Mouse (Mus musculus) gastrocnemius, postnatal 4 days (tissue): Measurements from ENCODE around the gene 4931406P16Rik. TPM values are rescaled to one million over a fixed set of nuclear protein-coding genes. Genes with fewer than 3 reads are reported as not detected.

Experiments
- DNase-seq, 2 experiments: peaks; one replicate each; pipeline ENCODE4 v3.0.0; 2021 to 2022; ENCODE audit warnings: low spot score in 2 of 2, mixed read lengths in 2 of 2
- total RNA-seq, 2 experiments: library from RNA; stranded (reverse); gene quantifications; 2 replicates each; pipeline ENCODE4 v1.2.3; 2021

Gene 4931406P16Rik
- total RNA-seq, 2 experiments from 2014 or later = 67.0 to 74.9 TPM

- DNase-seq = peak; percentile 43 to 84
Observed at GRCm38 (mm10) chr7:34317901-34318476, 4.6 kb upstream of the 4931406P16Rik start.

DNA sequence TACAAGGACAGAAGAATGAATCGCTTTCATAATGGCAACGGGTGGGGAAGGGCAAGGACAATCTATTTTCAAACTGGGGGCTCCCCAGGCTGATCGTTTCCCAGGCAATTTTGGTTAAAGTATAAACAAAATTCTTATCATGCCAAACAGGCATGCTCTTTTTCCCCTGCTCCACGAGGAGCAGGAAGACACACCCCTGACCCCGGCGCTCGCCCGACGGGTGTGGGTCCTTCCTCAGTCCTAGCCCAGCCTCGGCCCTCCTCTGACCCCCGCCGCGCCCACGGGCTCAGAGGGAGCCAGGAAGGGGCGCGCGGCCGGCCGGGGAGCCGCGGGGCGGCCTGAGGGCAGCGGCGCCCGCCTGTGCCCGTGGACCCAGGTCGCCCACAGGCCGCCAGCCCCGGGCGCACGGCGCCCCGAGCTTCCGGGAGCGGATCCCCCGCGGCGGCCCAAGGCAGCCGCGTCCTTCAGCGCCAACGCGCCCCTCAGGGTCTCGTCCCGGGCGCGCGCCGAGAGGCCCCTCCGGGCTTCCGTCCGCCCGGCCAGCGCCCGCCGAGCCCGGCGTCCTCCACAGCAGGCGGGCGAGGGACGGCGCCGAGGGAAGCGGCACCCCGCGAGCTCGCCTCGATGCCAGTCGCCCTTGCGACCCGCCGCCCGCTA, 437 bp downstream of the 4931406P16Rik start:
- DNase-seq = peak; percentile 38 to 67

DNA sequence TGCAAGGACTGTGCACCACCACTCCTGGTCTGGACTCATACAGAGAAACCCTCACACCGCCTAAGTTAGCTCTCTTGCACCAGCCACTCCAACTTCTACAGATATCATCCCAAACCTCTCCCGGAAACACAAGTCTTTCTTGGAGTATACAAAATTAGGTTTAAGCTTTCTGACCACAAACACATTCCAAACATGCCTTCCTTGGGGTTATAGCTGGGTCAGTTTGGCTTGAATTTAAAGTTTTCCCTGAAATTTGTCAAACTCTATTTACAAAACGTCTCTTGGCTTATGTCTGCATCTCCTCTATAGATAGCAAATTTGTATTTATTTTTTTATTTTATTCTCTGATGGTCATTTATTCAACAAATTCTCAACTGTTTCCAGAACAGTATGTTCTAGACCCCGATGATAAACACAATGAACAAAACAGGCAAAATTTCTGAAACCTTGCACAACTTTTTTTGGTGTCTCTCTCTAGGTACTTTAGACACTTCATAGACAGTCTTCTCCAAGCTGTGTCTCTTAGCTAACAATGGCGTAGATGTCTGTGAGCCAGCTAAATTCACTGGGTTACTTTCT, 4.1 kb downstream of the 4931406P16Rik start:
- DNase-seq = no peak

DNA sequence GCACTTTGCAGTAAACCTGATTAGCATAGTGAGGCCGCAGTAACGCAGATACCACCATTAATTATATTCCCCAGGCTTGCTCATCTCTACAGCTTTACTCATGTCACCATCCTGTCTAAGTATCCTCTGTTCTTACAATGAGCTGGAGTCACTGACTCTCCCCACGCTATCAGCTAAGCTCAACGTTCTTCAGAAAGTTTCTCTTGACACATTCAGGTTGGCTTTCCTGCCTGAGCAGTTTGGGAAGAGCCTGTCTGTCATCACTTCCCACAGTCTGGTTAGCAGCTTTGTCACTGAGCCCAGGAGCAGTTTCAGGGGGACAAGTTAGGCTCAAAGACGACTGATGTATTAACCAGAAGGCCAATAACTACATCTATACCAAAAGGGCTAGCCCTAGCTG, 4.8 kb downstream of the 4931406P16Rik start:
- no peak for DNase-seq

DNA sequence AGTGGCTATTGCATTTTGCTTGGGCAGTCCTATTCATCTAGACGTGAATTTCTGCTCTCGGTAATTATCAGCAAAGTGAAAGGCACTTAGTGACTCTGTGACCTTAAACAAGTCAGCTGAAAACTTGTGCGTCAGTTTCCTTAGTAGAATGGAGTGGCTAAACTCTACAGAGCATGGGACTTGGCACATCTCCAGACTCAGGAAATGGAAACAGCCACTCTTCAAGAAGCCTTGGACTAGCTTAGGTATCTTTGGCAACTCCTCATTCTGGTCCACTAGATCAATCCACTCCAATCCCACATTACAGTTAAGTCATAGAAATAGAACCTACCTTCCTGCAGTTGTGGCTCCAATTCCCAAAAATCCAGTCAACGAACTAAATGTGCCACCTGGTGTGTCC, 7.9 kb downstream of the 4931406P16Rik start:
- DNase-seq = no peak

GRCm38 (mm10) chr7:34302651-34303050, 10.7 kb downstream of the 4931406P16Rik start:
- DNase-seq = no peak

DNA sequence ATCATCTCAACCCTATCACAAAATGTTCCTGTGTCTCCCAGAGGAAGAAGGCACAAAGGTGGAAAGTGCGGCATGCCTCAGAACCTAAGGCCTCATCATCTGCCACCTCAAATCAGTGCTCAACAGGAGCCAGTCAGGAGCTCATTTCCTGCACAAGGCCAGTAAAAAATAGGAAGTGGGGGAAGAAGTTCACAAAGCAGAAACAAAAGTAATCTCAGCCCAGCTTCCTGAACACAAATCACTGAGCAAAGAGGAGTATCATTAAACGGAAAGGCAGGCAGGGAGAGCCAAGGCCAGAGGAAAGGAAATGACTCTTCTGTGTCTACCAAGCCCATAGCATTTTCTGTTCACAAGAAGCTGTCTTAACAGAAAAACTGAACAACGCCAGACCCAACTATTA, 11.4 kb downstream of the 4931406P16Rik start:
- no peak for DNase-seq

- no peak for DNase-seq
Observed at GRCm38 (mm10) chr7:34298818-34299217, 14.5 kb downstream of the 4931406P16Rik start.

DNA sequence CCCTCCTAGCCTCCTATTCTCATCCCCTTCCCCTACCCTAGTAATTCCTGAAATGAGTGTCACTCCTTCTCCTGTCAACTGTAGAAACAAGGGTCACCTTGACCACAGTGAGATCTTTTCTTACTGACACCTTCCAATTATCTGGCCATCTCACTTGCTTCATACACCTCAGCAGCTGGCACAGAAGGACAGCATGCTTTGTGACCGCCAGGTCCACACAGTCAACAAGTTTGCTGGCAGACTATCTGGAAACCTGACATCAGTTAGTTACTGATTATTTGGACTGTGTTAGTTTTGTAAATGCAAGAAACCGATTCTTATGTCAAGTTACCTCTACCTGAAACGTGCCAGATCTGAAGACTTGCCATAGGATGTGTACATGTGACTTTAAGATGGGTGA, 17.2 kb downstream of the 4931406P16Rik start:
- no peak for DNase-seq

DNA sequence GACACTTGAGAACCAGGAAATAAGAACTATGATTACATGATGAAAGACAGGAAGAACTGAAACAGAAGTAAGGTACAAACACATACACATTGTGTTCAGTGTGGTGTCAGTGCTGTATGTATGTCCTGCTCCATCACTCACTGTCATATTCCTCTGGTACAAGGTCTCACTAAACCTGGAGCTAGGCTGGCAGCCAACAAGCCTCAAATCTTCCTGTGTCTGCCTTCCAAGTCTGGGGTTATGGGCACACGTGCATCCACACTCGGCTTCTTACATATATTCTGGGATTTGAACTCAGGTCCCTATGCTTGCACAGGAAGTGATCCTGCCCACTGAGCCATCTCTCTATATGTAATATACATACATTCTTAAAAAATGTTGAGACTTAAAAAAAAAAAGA, 20.7 kb downstream of the 4931406P16Rik start:
- no peak for DNase-seq

DNA sequence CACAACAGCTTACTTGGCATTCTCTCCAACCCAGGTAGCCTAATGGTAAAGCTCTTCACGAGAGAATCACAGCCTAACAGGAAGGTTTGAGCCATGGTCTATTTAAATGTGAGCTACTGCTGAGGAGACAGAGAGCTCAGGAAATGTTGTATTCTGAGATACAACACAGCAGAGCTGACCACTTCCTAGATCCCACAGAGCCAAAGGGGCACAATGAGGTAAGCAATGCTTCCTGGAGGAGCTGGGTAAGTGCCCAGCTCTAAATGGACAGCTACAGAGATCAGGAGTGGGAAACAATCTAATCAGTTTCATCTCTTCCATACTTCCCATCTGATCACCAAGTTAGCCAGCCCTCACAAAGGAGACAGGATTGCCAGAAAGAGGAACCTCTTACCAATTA, 22.1 kb downstream of the 4931406P16Rik start:
- DNase-seq = no peak

DNA sequence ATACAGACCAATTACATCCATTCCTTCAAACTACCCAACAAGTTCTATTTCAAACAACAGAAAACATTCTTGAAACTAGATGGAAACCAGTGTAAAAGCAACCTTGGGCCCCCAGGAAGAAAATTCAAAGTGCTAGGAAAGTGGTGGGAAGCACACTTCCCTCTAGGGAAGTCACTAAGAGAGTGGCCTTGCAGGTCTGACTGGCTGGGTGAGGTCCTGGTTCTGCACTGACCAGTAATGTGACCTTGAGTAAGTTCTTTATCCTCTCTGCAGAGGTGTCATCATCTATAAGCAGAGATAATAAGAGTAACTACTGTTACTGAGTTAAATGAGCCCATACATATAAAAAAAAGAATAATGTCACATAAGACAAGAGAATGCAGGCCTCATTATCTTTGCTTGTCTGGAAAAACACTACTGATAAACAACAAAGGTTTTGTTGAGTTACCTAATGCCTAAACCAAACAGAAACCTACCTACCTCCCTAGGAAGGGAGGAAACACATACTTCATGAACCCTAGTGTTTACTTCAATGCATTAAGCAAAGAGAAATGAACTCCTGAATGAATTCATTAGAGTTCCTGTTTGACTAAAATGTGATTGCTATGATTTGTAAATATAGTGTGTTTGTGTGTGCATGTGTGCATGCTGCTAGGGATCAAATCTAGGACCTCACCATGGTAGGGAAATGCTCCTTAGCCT, 22.8 kb downstream of the 4931406P16Rik start:
- no peak for DNase-seq

GRCm38 (mm10) chr7:34277656-34278055, 35.7 kb downstream of the 4931406P16Rik start:
- no peak for DNase-seq

DNA sequence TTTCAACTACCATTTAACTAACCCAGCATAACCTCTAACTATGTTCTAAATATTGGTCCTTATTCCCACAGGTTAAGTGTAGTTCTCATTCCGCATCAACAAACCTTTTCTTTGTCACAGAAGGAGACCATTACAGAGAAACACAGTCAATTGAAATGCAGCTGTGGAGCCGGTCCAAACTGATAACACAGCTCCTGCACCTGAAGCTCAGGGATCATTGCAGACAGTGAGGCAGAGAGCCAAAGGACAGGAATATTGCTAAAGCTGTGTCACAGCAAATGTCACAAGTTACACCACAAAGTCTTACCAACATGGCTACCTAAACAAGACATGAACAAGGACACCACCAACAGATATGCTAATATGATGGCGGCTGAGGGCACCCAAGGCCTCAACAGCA, 37.3 kb downstream of the 4931406P16Rik start:
- no peak for DNase-seq

GRCm38 (mm10) chr7:34272465-34272864, 40.9 kb downstream of the 4931406P16Rik start:
- DNase-seq = no peak

- no peak for DNase-seq
Observed at GRCm38 (mm10) chr7:34268463-34268862, 44.9 kb downstream of the 4931406P16Rik start.

- DNase-seq = no peak
Observed at GRCm38 (mm10) chr7:34266421-34266820, 46.9 kb downstream of the 4931406P16Rik start.

DNA sequence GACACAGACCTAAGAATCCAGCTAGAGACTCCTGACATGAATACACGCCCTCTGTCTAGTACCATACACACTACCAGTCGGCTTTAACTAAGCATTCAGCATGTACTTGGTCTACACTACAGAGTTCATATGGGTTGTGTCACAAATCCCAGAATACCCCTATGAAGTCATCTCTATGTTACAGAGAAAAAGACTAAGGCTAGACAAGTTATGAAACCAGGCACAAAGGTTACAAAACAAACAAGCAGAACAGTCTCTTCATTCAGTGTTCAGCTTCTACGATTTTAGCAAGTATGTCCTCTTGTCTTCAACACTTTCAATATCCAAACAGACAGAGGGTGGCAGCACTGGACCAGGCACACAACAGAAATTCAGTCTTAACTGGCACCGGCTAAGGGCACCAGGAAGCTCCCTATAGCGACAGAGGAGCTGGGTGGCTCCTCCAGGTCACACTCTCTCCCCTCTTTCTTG, 47.4 kb downstream of the 4931406P16Rik start:
- peak in 1 of 2 experiments; percentile 52 for DNase-seq

DNA sequence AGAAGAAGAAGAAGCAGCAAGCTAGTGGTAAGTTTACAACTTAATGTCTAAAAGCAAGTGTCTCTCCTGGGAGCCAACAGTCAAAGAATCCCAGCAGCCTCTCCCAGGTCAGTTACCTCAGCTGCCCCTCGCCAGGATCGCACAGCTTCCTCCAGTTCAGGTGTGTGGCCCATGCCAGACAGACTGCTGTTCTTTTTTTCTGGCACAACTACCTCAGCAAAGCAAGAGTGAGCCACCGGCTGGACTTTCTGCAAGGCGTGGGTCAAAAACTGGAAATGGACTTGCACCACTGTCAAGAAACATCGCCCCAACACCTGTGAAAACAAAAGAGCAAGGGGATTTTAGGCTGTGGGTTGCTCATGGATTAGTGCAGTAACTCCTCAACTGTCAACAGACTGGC, 49.9 kb downstream of the 4931406P16Rik start:
- DNase-seq = no peak

GRCm38 (mm10) chr7:34258407-34258806, 54.9 kb downstream of the 4931406P16Rik start:
- no peak for DNase-seq

DNA sequence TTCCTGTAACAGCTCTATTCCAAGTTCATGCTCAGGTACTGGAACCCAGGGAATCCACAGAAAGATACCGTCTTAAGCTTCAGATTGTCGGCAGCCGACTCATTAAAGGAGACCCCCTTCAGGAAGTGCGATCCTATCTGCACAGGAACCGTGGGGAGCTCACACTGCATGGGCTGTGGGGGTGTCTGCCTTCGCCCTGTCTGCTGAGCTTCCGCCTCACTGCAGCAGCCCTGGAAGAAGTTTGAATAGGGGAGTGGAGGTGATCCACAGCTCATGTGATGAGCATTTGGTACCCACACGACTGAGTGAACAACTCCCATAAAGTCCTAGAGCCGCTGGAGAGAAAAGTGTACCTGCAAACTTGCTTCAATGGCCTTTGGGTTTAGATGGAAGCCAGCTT, 56.1 kb downstream of the 4931406P16Rik start:
- no peak for DNase-seq

- no peak for DNase-seq
Observed at GRCm38 (mm10) chr7:34255916-34256315, 57.4 kb downstream of the 4931406P16Rik start.
